Comparison of ENCODE assay signal across 9 mouse cellular contexts in the genomic region with DNA sequence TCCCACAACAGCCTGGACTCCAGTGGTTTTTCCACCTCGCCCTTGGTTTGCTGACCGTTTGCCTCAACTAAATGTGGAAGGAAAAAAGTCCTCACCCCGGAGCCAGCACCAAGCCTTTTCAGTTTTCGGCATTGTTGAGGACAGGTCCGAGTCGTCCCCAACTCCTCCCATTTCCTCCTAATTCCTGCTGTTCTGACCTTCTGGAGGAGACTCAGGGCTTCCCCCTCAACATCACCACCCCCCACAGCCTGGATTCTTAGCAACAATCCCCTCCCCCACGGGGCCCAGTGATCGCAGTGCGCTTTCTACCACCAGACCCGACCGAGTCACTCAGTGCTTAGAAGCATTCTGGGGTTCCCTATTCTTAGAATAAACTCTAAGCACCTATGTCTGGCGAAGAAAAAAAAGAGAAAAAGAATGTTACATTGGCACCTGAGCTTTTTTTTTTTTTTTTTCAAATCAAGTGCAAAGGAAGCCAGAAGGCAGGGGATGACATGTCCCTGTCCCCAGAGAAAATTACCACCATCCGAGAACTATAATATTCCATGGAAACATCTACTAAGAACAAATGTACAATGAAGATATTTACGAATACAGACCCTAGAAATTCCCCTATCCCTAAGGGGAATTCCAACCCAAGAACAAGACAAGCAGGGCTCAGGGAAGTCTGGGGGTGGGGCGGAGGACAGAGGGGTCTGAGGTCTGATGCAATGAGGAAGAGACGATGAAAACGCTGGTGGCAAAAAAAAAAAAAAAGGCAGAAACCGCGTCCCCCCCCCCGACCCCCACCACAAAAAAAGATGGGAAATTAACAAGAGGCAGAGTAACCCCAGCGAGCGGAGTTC. TPM values are rescaled to one million over a fixed set of nuclear protein-coding genes. Genes with fewer than 3 reads are reported as not detected.
DNase-seq lines count a peak whose midpoint lies in the region; ATAC-seq lines count a peak whose summit lies in the region.
"Had no signal": no experiment of that assay in that cellular context is flagged by ENCODE, and none has a peak within 500 bp of the region (broad histone marks: within the 10 kb centered on the region; RNA-seq: fewer than 3 reads in every experiment).

No protein-coding gene starts in this region.

- H3K27ac ChIP-seq in kidney, embryonic 14.5 days (ENCODE audit: low read depth, low read length), result no peak overlapping the region
- H3K27ac ChIP-seq in hindbrain, embryonic 12.5 days, result no peak overlapping the region
- no peak overlapping the region for H3K27ac ChIP-seq in midbrain, embryonic 14.5 days (replicated peaks; ENCODE audit: low read depth, low read length)

- 0 out of 2 replicates have a peak overlapping the region, but pooled peaks have one; percentile 7 for H3K9ac ChIP-seq in kidney, embryonic 14.5 days (ENCODE audit: low read depth, low read length)
- H3K9ac ChIP-seq in hindbrain, embryonic 12.5 days, result peak overlapping the region; percentile 27; the same call in 1 of the 2 replicates
- no peak overlapping the region for H3K9ac ChIP-seq in midbrain, embryonic 14.5 days (replicated peaks; ENCODE audit: low read length)

- no peak for ATAC-seq in kidney, embryonic 14.5 days (ENCODE audit: low FRiP score, low TSS enrichment)
- ATAC-seq in hindbrain, embryonic 12.5 days (ENCODE audit: low FRiP score), result 0 out of 2 replicates have a peak, but pooled peaks have one; percentile 52
- ATAC-seq in midbrain, embryonic 14.5 days (ENCODE audit: low FRiP score, low TSS enrichment), result no peak
- ATAC-seq in cerebellum, adult (ENCODE audit: insufficient number of reproducible peaks, low FRiP score, low TSS enrichment), result no peak

- H3K4me2 ChIP-seq in kidney, embryonic 14.5 days (replicated peaks; ENCODE audit: low read depth, low read length), result no peak overlapping the region; the same call in 1 of the 2 replicates
- peak overlapping the region; percentile 82 for H3K4me2 ChIP-seq in hindbrain, embryonic 12.5 days (replicated peaks)
- H3K4me2 ChIP-seq in midbrain, embryonic 14.5 days (ENCODE audit: low read length), result peak overlapping the region; percentile 43

- DNase-seq in kidney, adult 9 months, result no peak
- peak; percentile 64 for DNase-seq in WW6 (ENCODE audit: low read depth, low spot score)
- DNase-seq in midbrain, embryonic 14.5 days, result peak; percentile 44
- no peak for DNase-seq in left cerebral cortex, adult 9 months (ENCODE audit: low spot score in 2 of 2)
- DNase-seq in gastrocnemius, postnatal 25 days, result no peak
- DNase-seq: kidney, adult 8-10 months had no signal

- 2% methylated on average over 22 of the region's 22 CpGs for WGBS in kidney, embryonic 14.5 days
- under 1% methylated on average over 22 of the region's 22 CpGs for WGBS in hindbrain, embryonic 12.5 days
- 2% methylated on average over 22 of the region's 22 CpGs for WGBS in midbrain, embryonic 14.5 days

- peak overlapping the region; percentile 69; the same call in 1 of the 2 replicates for H3K4me3 ChIP-seq in kidney, embryonic 14.5 days (ENCODE audit: low read length)
- peak overlapping the region; percentile 12; the same call in 1 of the 2 replicates for H3K4me3 ChIP-seq in hindbrain, embryonic 12.5 days
- peak overlapping the region; percentile 57; the same call in 1 of the 2 replicates for H3K4me3 ChIP-seq in midbrain, embryonic 14.5 days (replicated peaks; ENCODE audit: low read depth, low read length)

- H3K4me1 ChIP-seq in kidney, embryonic 14.5 days (ENCODE audit: control insufficient read depth, insufficient read depth, low read length), result 0 out of 2 replicates have a peak, but pooled peaks cover 4% of the 10 kb centered on the region
- H3K4me1 ChIP-seq in hindbrain, embryonic 12.5 days, result peaks cover 22% of the 10 kb centered on the region
- peaks cover 23% of the 10 kb centered on the region for H3K4me1 ChIP-seq in midbrain, embryonic 14.5 days (ENCODE audit: control insufficient read depth, insufficient read depth, low read length)

- H3K9me3 ChIP-seq in kidney, embryonic 14.5 days (ENCODE audit: control insufficient read depth, low read length), result no peaks in the 10 kb centered on the region
- H3K9me3 ChIP-seq in hindbrain, embryonic 12.5 days (replicated peaks), result no peaks in the 10 kb centered on the region
- H3K9me3 ChIP-seq in midbrain, embryonic 14.5 days (ENCODE audit: control insufficient read depth, low read length), result no peaks in the 10 kb centered on the region

- H3K36me3 ChIP-seq in kidney, embryonic 14.5 days (ENCODE audit: control insufficient read depth, insufficient read depth, low read length), result no peaks in the 10 kb centered on the region
- H3K36me3 ChIP-seq in hindbrain, embryonic 12.5 days, result no peaks in the 10 kb centered on the region
- H3K36me3 ChIP-seq in midbrain, embryonic 14.5 days (ENCODE audit: control insufficient read depth, insufficient read depth, low read length), result no peaks in the 10 kb centered on the region

- peaks cover 24% of the 10 kb centered on the region for H3K27me3 ChIP-seq in kidney, embryonic 14.5 days (ENCODE audit: control insufficient read depth, insufficient read depth, low read length)
- peaks cover 53% of the 10 kb centered on the region for H3K27me3 ChIP-seq in hindbrain, embryonic 12.5 days
- H3K27me3 ChIP-seq in midbrain, embryonic 14.5 days (ENCODE audit: control insufficient read depth, insufficient read depth, low read length), result peaks cover 9% of the 10 kb centered on the region; the same call in 1 of the 2 replicates

RNA-seq across cellular contexts. Expression of a gene that starts 37.0 kb away (rescaled TPM):
- polyA plus RNA-seq in kidney, embryonic 14.5 days (2014; fragmentation: Nextera tagmentation; extraction: Ambion mirVana), result 1.5 and 2.0 TPM in 2 replicates
- 3.1 and 4.2 TPM in 2 replicates for polyA plus RNA-seq in hindbrain, embryonic 12.5 days (2016; fragmentation: Nextera tagmentation; extraction: Ambion mirVana)
- 4.4 TPM in 2 replicates for polyA plus RNA-seq in midbrain, embryonic 14.5 days (2014; fragmentation: Nextera tagmentation; extraction: Ambion mirVana)
- 10 to 100 TPM in 1 of 2 experiments, 1 to 10 TPM in 1; 8.6 to 11.1 TPM for total RNA-seq in gastrocnemius, postnatal 25 days (2021)

RNA-seq across cellular contexts. Expression of a gene that starts 42.4 kb away (rescaled TPM):
- 20.3 and 25.3 TPM in 2 replicates for polyA plus RNA-seq in kidney, embryonic 14.5 days (2014; fragmentation: Nextera tagmentation; extraction: Ambion mirVana)
- 8.4 and 8.6 TPM in 2 replicates for polyA plus RNA-seq in hindbrain, embryonic 12.5 days (2016; fragmentation: Nextera tagmentation; extraction: Ambion mirVana)
- 0.92 and 5.0 TPM in 2 replicates for polyA plus RNA-seq in midbrain, embryonic 14.5 days (2014; fragmentation: Nextera tagmentation; extraction: Ambion mirVana)
- 1 to 10 TPM; 2.3 to 4.0 TPM for total RNA-seq in gastrocnemius, postnatal 25 days (2021)

Comparison
In these comparisons a context has a peak if more than half of its experiments do, and no peak if none do; other contexts are left out.
1. H3K4me3 ChIP-seq: peak in every context shown above with its lines; median percentile 69 in kidney, embryonic 14.5 days; 57 in midbrain, embryonic 14.5 days; 12 in hindbrain, embryonic 12.5 days.
2. DNase-seq: peak in WW6 (single experiment) and midbrain, embryonic 14.5 days (single experiment); none in kidney, adult 9 months (single experiment), left cerebral cortex, adult 9 months (0 of 2) and gastrocnemius, postnatal 25 days (single experiment).